Mouse (Mus musculus) CD4-positive, CD25-positive, alpha-beta regulatory T cell, adult 2 months (primary cell): ENCODE data around the gene Ddhd1.

Source experiments
- DNase-seq: peaks from one replicate; pipeline ENCODE4 v3.0.0-alpha.2; 2012; ENCODE audit warnings: low read depth, low spot score

Gene Ddhd1

GRCm38 (mm10) chr14:45657641-45658611 lies at the start of gene Ddhd1:
TSS of gene Ddhd1 (minus strand) at chr14:45658143.
- DNase-seq: peak; percentile 92

GRCm38 (mm10) chr14:45707176-45707910 lies 49.4 kb upstream of the Ddhd1 start:
- DNase-seq: no peak

GRCm38 (mm10) chr14:45700031-45700572 lies 42.2 kb upstream of the Ddhd1 start:
- DNase-seq: no peak

- DNase-seq: no peak
Measured at GRCm38 (mm10) chr14:45698867-45699266, 40.9 kb upstream of the Ddhd1 start.

- DNase-seq: no peak
Measured at GRCm38 (mm10) chr14:45696098-45696497, 38.2 kb upstream of the Ddhd1 start.

- DNase-seq: no peak
Measured at GRCm38 (mm10) chr14:45693891-45694290, 35.9 kb upstream of the Ddhd1 start.

GRCm38 (mm10) chr14:45690520-45691246 lies 32.7 kb upstream of the Ddhd1 start:
- peak; percentile 65 for DNase-seq

- DNase-seq: no peak
Measured at GRCm38 (mm10) chr14:45685313-45685712, 27.4 kb upstream of the Ddhd1 start.

GRCm38 (mm10) chr14:45676722-45677121 lies 18.8 kb upstream of the Ddhd1 start:
- no peak for DNase-seq

GRCm38 (mm10) chr14:45668325-45668724 lies 10.4 kb upstream of the Ddhd1 start:
- DNase-seq: no peak

GRCm38 (mm10) chr14:45667231-45667630 lies 9.3 kb upstream of the Ddhd1 start:
- DNase-seq: no peak

- no peak for DNase-seq
Measured at GRCm38 (mm10) chr14:45661575-45661974, 3.6 kb upstream of the Ddhd1 start.

- DNase-seq: no peak
Measured at GRCm38 (mm10) chr14:45660315-45660714, 2.4 kb upstream of the Ddhd1 start.

- peak; percentile 67 for DNase-seq
Measured at GRCm38 (mm10) chr14:45656831-45657640, 907 bp downstream of the Ddhd1 start.

- no peak for DNase-seq
Measured at GRCm38 (mm10) chr14:45654876-45655416, 3.0 kb downstream of the Ddhd1 start.

- no peak for DNase-seq
Measured at GRCm38 (mm10) chr14:45653756-45654155, 4.2 kb downstream of the Ddhd1 start.

GRCm38 (mm10) chr14:45648999-45649818 lies 8.7 kb downstream of the Ddhd1 start:
- no peak for DNase-seq

GRCm38 (mm10) chr14:45648144-45648543 lies 9.8 kb downstream of the Ddhd1 start:
- DNase-seq: no peak

- no peak for DNase-seq
Measured at GRCm38 (mm10) chr14:45647632-45648031, 10.3 kb downstream of the Ddhd1 start.

- no peak for DNase-seq
Measured at GRCm38 (mm10) chr14:45647175-45647574, 10.8 kb downstream of the Ddhd1 start.
